Mouse (Mus musculus): ENCODE data around the gene Gjb5. TPM values are rescaled to one million over a fixed set of nuclear protein-coding genes. Genes with fewer than 3 reads are reported as not detected.
A peak's percentile ranks its signal among the peaks of the same experiment; 100 is the strongest.

The Gjb5 gene
- total RNA-seq, 1 experiment: 27.1 TPM

- no peak for TF ChIP-seq HCFC1 (IDR thresholded peaks at IDR 0.05; ENCODE audit: borderline replicate concordance, insufficient read depth, low read length)
- no peak for TF ChIP-seq ZNF384 (IDR thresholded peaks at IDR 0.05; ENCODE audit: low read depth, low read length)
- no peaks in the 10 kb centered on the region for H3K36me3 ChIP-seq (ENCODE audit: control insufficient read depth, insufficient read depth, low read length, poor library complexity, severe bottlenecking)
- H3K4me3 ChIP-seq (ENCODE audit: insufficient read depth in 1 of 2, low read depth in 1 of 2, low read length in 2 of 2, poor library complexity in 1 of 2, severe bottlenecking in 1 of 2): no peak overlapping the region
Observed at GRCm38 (mm10) chr4:127374645-127375044, 16.7 kb upstream of the Gjb5 start.

GRCm38 (mm10) chr4:127373491-127373890 lies 15.5 kb upstream of the Gjb5 start:
- H3K4me3 ChIP-seq (ENCODE audit: insufficient read depth in 1 of 2, low read depth in 1 of 2, low read length in 2 of 2, poor library complexity in 1 of 2, severe bottlenecking in 1 of 2): no peak overlapping the region
- no peak for DNase-seq (ENCODE audit: low read depth, low spot score)
- peaks cover 0 to 2% of the 10 kb centered on the region in 2 experiments; a peak in 1 of 4 replicates for H3K4me1 ChIP-seq (ENCODE audit: control insufficient read depth in 2 of 2, insufficient read depth in 2 of 2, low read length in 2 of 2, poor library complexity in 1 of 2)
- TF ChIP-seq HCFC1 (IDR thresholded peaks at IDR 0.05; ENCODE audit: borderline replicate concordance, insufficient read depth, low read length) (no peak), ZNF384 (IDR thresholded peaks at IDR 0.05; ENCODE audit: low read depth, low read length) (no peak), MAFK (IDR thresholded peaks at IDR 0.05; ENCODE audit: insufficient read depth, low read depth, low read length) (no peak), ZC3H11A (IDR thresholded peaks at IDR 0.05; ENCODE audit: borderline replicate concordance, low read depth, low read length) (no peak), CHD2 (IDR thresholded peaks at IDR 0.05; ENCODE audit: low read depth, low read length) (no peak)
- H3K9ac ChIP-seq (ENCODE audit: insufficient read depth, low read depth, low read length, poor library complexity, severe bottlenecking): no peak overlapping the region
- in situ Hi-C loops (cut with MboI; ENCODE audit: low sequenced_read_pairs in 2 of 2, unreplicated experiment in 2 of 2): loop anchor here in 1 of 2 experiments (10.0 kb wide), 1 partner anchor 241 kb away; no protein-coding TSS in a partner anchor
- no peak overlapping the region for H3K27ac ChIP-seq (ENCODE audit: insufficient read depth, low read depth, low read length, poor library complexity, severe bottlenecking)
- no peaks in the 10 kb centered on the region for H3K36me3 ChIP-seq (ENCODE audit: control insufficient read depth, insufficient read depth, low read length, poor library complexity, severe bottlenecking)
- H3K9me3 ChIP-seq (ENCODE audit: control insufficient read depth, insufficient read depth, low read depth, low read length): no peaks in the 10 kb centered on the region

More at GRCm38 (mm10) chr4:127374645-127375044, 16.7 kb upstream of the Gjb5 start:
- Histone ChIP-seq H3K4me1 (ENCODE audit: control insufficient read depth in 2 of 2, insufficient read depth in 2 of 2, low read length in 2 of 2, poor library complexity in 1 of 2) (no peaks in the 10 kb centered on the region), H3K27ac (ENCODE audit: insufficient read depth, low read depth, low read length, poor library complexity, severe bottlenecking) (no peak overlapping the region), H3K9ac (ENCODE audit: insufficient read depth, low read depth, low read length, poor library complexity, severe bottlenecking) (no peak overlapping the region), H3K9me3 (ENCODE audit: control insufficient read depth, insufficient read depth, low read depth, low read length) (no peaks in the 10 kb centered on the region)
- DNase-seq (ENCODE audit: low read depth, low spot score): no peak
- in situ Hi-C loops (cut with MboI; ENCODE audit: low sequenced_read_pairs in 2 of 2, unreplicated experiment in 2 of 2): loop anchor here in 1 of 2 experiments (10.0 kb wide), 1 partner anchor 240 kb away; no protein-coding TSS in a partner anchor

- H3K4me3 ChIP-seq (ENCODE audit: insufficient read depth in 1 of 2, low read depth in 1 of 2, low read length in 2 of 2, poor library complexity in 1 of 2, severe bottlenecking in 1 of 2): no peak overlapping the region
- H3K36me3 ChIP-seq (ENCODE audit: control insufficient read depth, insufficient read depth, low read length, poor library complexity, severe bottlenecking): no peaks in the 10 kb centered on the region
- peaks cover 0 to 12% of the 10 kb centered on the region in 2 experiments; a peak in 1 of 4 replicates for H3K4me1 ChIP-seq (ENCODE audit: control insufficient read depth in 2 of 2, insufficient read depth in 2 of 2, low read length in 2 of 2, poor library complexity in 1 of 2)
- H3K9ac ChIP-seq (ENCODE audit: insufficient read depth, low read depth, low read length, poor library complexity, severe bottlenecking): no peak overlapping the region
- DNase-seq (ENCODE audit: low read depth, low spot score): no peak
- H3K27ac ChIP-seq (ENCODE audit: insufficient read depth, low read depth, low read length, poor library complexity, severe bottlenecking): no peak overlapping the region
- TF ChIP-seq ZC3H11A (IDR thresholded peaks at IDR 0.05; ENCODE audit: borderline replicate concordance, low read depth, low read length): no peak
- no peak for TF ChIP-seq MAFK (IDR thresholded peaks at IDR 0.05; ENCODE audit: insufficient read depth, low read depth, low read length)
- TF ChIP-seq HCFC1 (IDR thresholded peaks at IDR 0.05; ENCODE audit: borderline replicate concordance, insufficient read depth, low read length): no peak
- no peak for TF ChIP-seq ZNF384 (IDR thresholded peaks at IDR 0.05; ENCODE audit: low read depth, low read length)
- TF ChIP-seq CHD2 (IDR thresholded peaks at IDR 0.05; ENCODE audit: low read depth, low read length): no peak
- H3K9me3 ChIP-seq (ENCODE audit: control insufficient read depth, insufficient read depth, low read depth, low read length): no peaks in the 10 kb centered on the region
- in situ Hi-C loops (cut with MboI; ENCODE audit: low sequenced_read_pairs in 2 of 2, unreplicated experiment in 2 of 2): loop anchor here in 1 of 2 experiments (10.0 kb wide), 1 partner anchor 243 kb away; no protein-coding TSS in a partner anchor
Observed at GRCm38 (mm10) chr4:127371546-127371945, 13.6 kb upstream of the Gjb5 start.

GRCm38 (mm10) chr4:127370447-127370846 lies 12.5 kb upstream of the Gjb5 start:
- DNase-seq (ENCODE audit: low read depth, low spot score): peak; percentile 73
- in situ Hi-C loops (cut with MboI; ENCODE audit: low sequenced_read_pairs in 2 of 2, unreplicated experiment in 2 of 2): loop anchor here in 1 of 2 experiments (10.0 kb wide), 1 partner anchor 244 kb away; no protein-coding TSS in a partner anchor

More at GRCm38 (mm10) chr4:127370447-127370846, 12.5 kb upstream of the Gjb5 start:
- Histone ChIP-seq H3K27ac (ENCODE audit: insufficient read depth, low read depth, low read length, poor library complexity, severe bottlenecking) (no peak overlapping the region), H3K36me3 (ENCODE audit: control insufficient read depth, insufficient read depth, low read length, poor library complexity, severe bottlenecking) (no peaks in the 10 kb centered on the region), H3K9me3 (ENCODE audit: control insufficient read depth, insufficient read depth, low read depth, low read length) (no peaks in the 10 kb centered on the region), H3K4me1 (ENCODE audit: control insufficient read depth in 2 of 2, insufficient read depth in 2 of 2, low read length in 2 of 2, poor library complexity in 1 of 2) (peaks cover 2 to 13% of the 10 kb centered on the region in 2 experiments; a peak in 3 of 4 replicates), H3K9ac (ENCODE audit: insufficient read depth, low read depth, low read length, poor library complexity, severe bottlenecking) (no peak overlapping the region), H3K4me3 (ENCODE audit: insufficient read depth in 1 of 2, low read depth in 1 of 2, low read length in 2 of 2, poor library complexity in 1 of 2, severe bottlenecking in 1 of 2) (no peak overlapping the region)
- TF ChIP-seq MAFK (IDR thresholded peaks at IDR 0.05; ENCODE audit: insufficient read depth, low read depth, low read length): no peak
- no peak for TF ChIP-seq ZNF384 (IDR thresholded peaks at IDR 0.05; ENCODE audit: low read depth, low read length)
- no peak for TF ChIP-seq HCFC1 (IDR thresholded peaks at IDR 0.05; ENCODE audit: borderline replicate concordance, insufficient read depth, low read length)
- no peak for TF ChIP-seq ZC3H11A (IDR thresholded peaks at IDR 0.05; ENCODE audit: borderline replicate concordance, low read depth, low read length)
- TF ChIP-seq CHD2 (IDR thresholded peaks at IDR 0.05; ENCODE audit: low read depth, low read length): no peak

Measured in ES-E14 (cell line).